Mouse (Mus musculus): ENCODE data around the gene Msantd2. TPM values are rescaled to one million over a fixed set of nuclear protein-coding genes. Genes with fewer than 3 reads are reported as not detected.

Msantd2 gene
- polyA plus RNA-seq, 1 experiment from 2014 or later, result 3.6 TPM

- no peaks in the 10 kb centered on the region for H3K36me3 ChIP-seq (replicated peaks)
- H3K27ac ChIP-seq (replicated peaks), result no peak overlapping the region
- H3K4me1 ChIP-seq (replicated peaks), result no peaks in the 10 kb centered on the region
- no peak for ATAC-seq (ENCODE audit: insufficient read depth)
- H3K4me3 ChIP-seq (replicated peaks), result no peak overlapping the region
- WGBS (ENCODE audit: insufficient replicate concordance), result 84% methylated on average over 1 of the region's 1 CpGs
- H3K9ac ChIP-seq, result no peak overlapping the region
- no peaks in the 10 kb centered on the region for H3K9me3 ChIP-seq (replicated peaks)
- no peak overlapping the region for H3K4me2 ChIP-seq
- H3K27me3 ChIP-seq, result no peaks in the 10 kb centered on the region
These were observed 16.9 kb downstream of the Msantd2 start for GRCm38 (mm10) chr9:37506023-37506422.

- H3K4me2 ChIP-seq, result no peak overlapping the region
- H3K27ac ChIP-seq (replicated peaks), result no peak overlapping the region
- H3K4me3 ChIP-seq (replicated peaks), result no peak overlapping the region
- H3K9me3 ChIP-seq (replicated peaks), result no peaks in the 10 kb centered on the region
- H3K9ac ChIP-seq, result no peak overlapping the region
- peaks cover 1% of the 10 kb centered on the region for H3K4me1 ChIP-seq (replicated peaks)
- no peak for ATAC-seq (ENCODE audit: insufficient read depth)
- H3K27me3 ChIP-seq, result no peaks in the 10 kb centered on the region
- WGBS (ENCODE audit: insufficient replicate concordance), result 60% methylated on average over 2 of the region's 2 CpGs
- H3K36me3 ChIP-seq (replicated peaks), result no peaks in the 10 kb centered on the region
These were observed 23.0 kb downstream of the Msantd2 start for GRCm38 (mm10) chr9:37512097-37512496.

- Histone ChIP-seq H3K27me3 (no peaks in the 10 kb centered on the region), H3K9me3 (replicated peaks) (no peaks in the 10 kb centered on the region), H3K36me3 (replicated peaks) (peaks cover 8% of the 10 kb centered on the region; the same call in 1 of the 2 replicates), H3K27ac (replicated peaks) (no peak overlapping the region), H3K4me1 (replicated peaks) (peaks cover 10% of the 10 kb centered on the region), H3K4me2 (no peak overlapping the region), H3K9ac (no peak overlapping the region), H3K4me3 (replicated peaks) (no peak overlapping the region)
- WGBS (ENCODE audit: insufficient replicate concordance), result 56% methylated on average over 3 of the region's 3 CpGs
- ATAC-seq (ENCODE audit: insufficient read depth), result no peak
These were observed 25.3 kb downstream of the Msantd2 start for GRCm38 (mm10) chr9:37514456-37514855.

- no peak overlapping the region for H3K9ac ChIP-seq
- no peak overlapping the region for H3K4me2 ChIP-seq
- no peak overlapping the region for H3K27ac ChIP-seq (replicated peaks)
- no peaks in the 10 kb centered on the region for H3K9me3 ChIP-seq (replicated peaks)
- H3K4me3 ChIP-seq (replicated peaks), result no peak overlapping the region
- H3K36me3 ChIP-seq (replicated peaks), result peaks cover 18% of the 10 kb centered on the region; the same call in 1 of the 2 replicates
- ATAC-seq (ENCODE audit: insufficient read depth), result peak; percentile 89
- H3K4me1 ChIP-seq (replicated peaks), result peaks cover 10% of the 10 kb centered on the region
- H3K27me3 ChIP-seq, result no peaks in the 10 kb centered on the region
- WGBS (ENCODE audit: insufficient replicate concordance), result 10% methylated on average over 1 of the region's 1 CpGs
These were observed 28.3 kb downstream of the Msantd2 start for GRCm38 (mm10) chr9:37517467-37517866.

GRCm38 (mm10) chr9:37518991-37519390 lies 29.9 kb downstream of the Msantd2 start:
- Histone ChIP-seq H3K9ac (no peak overlapping the region), H3K27ac (replicated peaks) (no peak overlapping the region), H3K9me3 (replicated peaks) (no peaks in the 10 kb centered on the region), H3K4me2 (no peak overlapping the region), H3K4me3 (replicated peaks) (no peak overlapping the region), H3K36me3 (replicated peaks) (peaks cover 21% of the 10 kb centered on the region; the same call in 1 of the 2 replicates), H3K4me1 (replicated peaks) (peaks cover 10% of the 10 kb centered on the region), H3K27me3 (no peaks in the 10 kb centered on the region)
- no peak for ATAC-seq (ENCODE audit: insufficient read depth)
- 76% methylated on average over 8 of the region's 8 CpGs for WGBS (ENCODE audit: insufficient replicate concordance)

GRCm38 (mm10) chr9:37519995-37520394 lies 30.9 kb downstream of the Msantd2 start:
- no peak overlapping the region for H3K4me3 ChIP-seq (replicated peaks)
- H3K4me1 ChIP-seq (replicated peaks), result peaks cover 10% of the 10 kb centered on the region
- peaks cover 21% of the 10 kb centered on the region; the same call in 1 of the 2 replicates for H3K36me3 ChIP-seq (replicated peaks)
- no peak for ATAC-seq (ENCODE audit: insufficient read depth)
- no peak overlapping the region for H3K9ac ChIP-seq
- no peaks in the 10 kb centered on the region for H3K9me3 ChIP-seq (replicated peaks)
- H3K4me2 ChIP-seq, result no peak overlapping the region
- H3K27ac ChIP-seq (replicated peaks), result no peak overlapping the region
- H3K27me3 ChIP-seq, result no peaks in the 10 kb centered on the region
- WGBS (ENCODE audit: insufficient replicate concordance), result 68% methylated on average over 2 of the region's 2 CpGs

GRCm38 (mm10) chr9:37525461-37525860 lies 36.3 kb downstream of the Msantd2 start:
- 56% methylated on average over 2 of the region's 2 CpGs for whole genome bisulfite sequencing (ENCODE audit: insufficient replicate concordance)
- Histone ChIP-seq H3K4me2 (no peak overlapping the region), H3K27ac (replicated peaks) (no peak overlapping the region), H3K9ac (no peak overlapping the region), H3K36me3 (replicated peaks) (peaks cover 10% of the 10 kb centered on the region; the same call in 1 of the 2 replicates), H3K9me3 (replicated peaks) (no peaks in the 10 kb centered on the region), H3K27me3 (peaks cover 44% of the 10 kb centered on the region), H3K4me3 (replicated peaks) (no peak overlapping the region), H3K4me1 (replicated peaks) (peaks cover 22% of the 10 kb centered on the region)
- ATAC-seq (ENCODE audit: insufficient read depth), result no peak

GRCm38 (mm10) chr9:37526443-37527395 lies 37.6 kb downstream of the Msantd2 start:
- 0 out of 2 replicates have a peak, but pooled peaks cover 2% of the 10 kb centered on the region for H3K36me3 ChIP-seq (replicated peaks)
- peak overlapping the region; percentile 55 for H3K4me2 ChIP-seq
- ATAC-seq (ENCODE audit: insufficient read depth), result no peak
- no peaks in the 10 kb centered on the region for H3K9me3 ChIP-seq (replicated peaks)
- H3K4me3 ChIP-seq (replicated peaks), result peak overlapping the region; percentile 19; the same call in 1 of the 2 replicates
- no peak overlapping the region for H3K9ac ChIP-seq
- WGBS (ENCODE audit: insufficient replicate concordance), result 22% methylated on average over 21 of the region's 21 CpGs
- peaks cover 57% of the 10 kb centered on the region for H3K27me3 ChIP-seq
- no peak overlapping the region for H3K27ac ChIP-seq (replicated peaks)
- H3K4me1 ChIP-seq (replicated peaks), result peaks cover 28% of the 10 kb centered on the region

- H3K36me3 ChIP-seq (replicated peaks), result 0 out of 2 replicates have a peak, but pooled peaks cover 2% of the 10 kb centered on the region
- H3K4me3 ChIP-seq (replicated peaks), result peak within 1 kb of the TSS; percentile 19
- H3K9me3 ChIP-seq (replicated peaks), result no peaks in the 10 kb centered on the region
- peak within 1 kb of the TSS; percentile 55 for H3K4me2 ChIP-seq
- H3K4me1 ChIP-seq (replicated peaks), result peaks cover 28% of the 10 kb centered on the region
- WGBS (ENCODE audit: insufficient replicate concordance), result 3% methylated on average over 41 of the region's 41 CpGs
- ATAC-seq (ENCODE audit: insufficient read depth), result peak; percentile 52; the same call in 1 of the 2 replicates
- no peak within 1 kb of the TSS for H3K9ac ChIP-seq
- H3K27ac ChIP-seq (replicated peaks), result 0 out of 2 replicates have a peak within 1 kb of the TSS, but pooled peaks have one; percentile 41
- peaks cover 63% of the 10 kb centered on the region for H3K27me3 ChIP-seq
These were observed 38.5 kb downstream of the Msantd2 start, which contains the start of gene Esam for GRCm38 (mm10) chr9:37527396-37528224. Gene Esam, plus strand, starts transcription at chr9:37528078.

GRCm38 (mm10) chr9:37528225-37528970 lies 39.3 kb downstream of the Msantd2 start:
- WGBS (ENCODE audit: insufficient replicate concordance), result 16% methylated on average over 9 of the region's 9 CpGs
- Histone ChIP-seq H3K27ac (replicated peaks) (no peak overlapping the region), H3K9me3 (replicated peaks) (no peaks in the 10 kb centered on the region), H3K4me2 (peak overlapping the region; percentile 55; the same call in 1 of the 2 replicates), H3K4me3 (replicated peaks) (peak overlapping the region; percentile 19), H3K36me3 (replicated peaks) (0 out of 2 replicates have a peak, but pooled peaks cover 2% of the 10 kb centered on the region), H3K4me1 (replicated peaks) (peaks cover 28% of the 10 kb centered on the region), H3K27me3 (peaks cover 71% of the 10 kb centered on the region), H3K9ac (no peak overlapping the region)
- ATAC-seq (ENCODE audit: insufficient read depth), result no peak
